Mouse (Mus musculus) embryonic facial prominence, embryonic 14.5 days (tissue): ENCODE results near the gene Lamtor1. TPM values are rescaled to one million over a fixed set of nuclear protein-coding genes. Genes with fewer than 3 reads are reported as not detected.
"Not testable (repeated sequence)": the region's sequence is repeated elsewhere in the genome, so short reads cannot be mapped to it uniquely, and the experiment has no call there.

Experiments used
- ATAC-seq: fragments of 200-750 bp; cut with Nextera tagmentation; 2 replicates; pipeline ENCODE4 v1.8.0; 2017; ENCODE audit warnings: low read depth, moderate number of reproducible peaks, moderate TSS enrichment
- DNase-seq: peaks from one replicate; pipeline ENCODE4 v3.0.0-alpha.2; 2015; ENCODE audit warnings: low spot score
- H3K27ac ChIP-seq: fragments of 300-500 bp; sonication (generic); replicated peaks from 2 replicates; pipeline ENCODE4 v1.5.1; 2014; ENCODE audit warnings: low read depth, mild to moderate bottlenecking, low read length, moderate library complexity
- H3K27me3 ChIP-seq: fragments of 300-500 bp; sonication (generic); replicated peaks from 2 replicates; pipeline ENCODE4 v1.6.1; 2014; ENCODE audit warnings: low read length; ENCODE audit not compliant: control insufficient read depth, insufficient read depth
- H3K36me3 ChIP-seq: fragments of 300-500 bp; sonication (generic); 2 replicates; pipeline ENCODE4 v1.6.1; 2014; ENCODE audit warnings: low read length, mixed read lengths; ENCODE audit not compliant: control insufficient read depth, insufficient read depth
- H3K4me1 ChIP-seq: fragments of 300-500 bp; sonication (generic); 2 replicates; pipeline ENCODE4 v1.6.1; 2014; ENCODE audit warnings: antibody characterized with exemption, low read length; ENCODE audit not compliant: control insufficient read depth, insufficient read depth
- H3K4me2 ChIP-seq: fragments of 300-500 bp; sonication (generic); 2 replicates; pipeline ENCODE4 v1.6.1; 2014; ENCODE audit warnings: low read depth, mild to moderate bottlenecking, low read length, moderate library complexity, mixed read lengths
- H3K4me3 ChIP-seq: fragments of 300-500 bp; sonication (generic); 2 replicates; pipeline ENCODE4 v1.5.1; 2014; ENCODE audit warnings: low read depth, mild to moderate bottlenecking, low read length
- H3K9ac ChIP-seq: fragments of 300-500 bp; sonication (generic); 2 replicates; pipeline ENCODE4 v1.6.1; 2014; ENCODE audit warnings: low read depth, mild to moderate bottlenecking, low read length, moderate library complexity, mixed read lengths
- H3K9me3 ChIP-seq: fragments of 300-500 bp; sonication (generic); 2 replicates; pipeline ENCODE4 v1.6.1; 2016; ENCODE audit warnings: low read length; ENCODE audit not compliant: control insufficient read depth
- WGBS: fragments of 180-500 bp; shearing (Covaris S2); extraction: QIAGEN DNeasy Blood & Tissue Kit; methylation state at CpG from one replicate; pipeline ENCODE4 v1.1.7; 2014; 5-methylcytosine and 5-hydroxymethylcytosine counted together
- polyA plus RNA-seq: library from polyadenylated mRNA; unstranded; fragments of >200 nt; fragmentation: Nextera tagmentation; extraction: Ambion mirVana; gene quantifications from 2 replicates; pipeline ENCODE4 v1.2.1, GENCODE M21; 2014

Lamtor1 gene
- polyA plus RNA-seq, 1 experiment from 2014 or later: 147 TPM

DNA sequence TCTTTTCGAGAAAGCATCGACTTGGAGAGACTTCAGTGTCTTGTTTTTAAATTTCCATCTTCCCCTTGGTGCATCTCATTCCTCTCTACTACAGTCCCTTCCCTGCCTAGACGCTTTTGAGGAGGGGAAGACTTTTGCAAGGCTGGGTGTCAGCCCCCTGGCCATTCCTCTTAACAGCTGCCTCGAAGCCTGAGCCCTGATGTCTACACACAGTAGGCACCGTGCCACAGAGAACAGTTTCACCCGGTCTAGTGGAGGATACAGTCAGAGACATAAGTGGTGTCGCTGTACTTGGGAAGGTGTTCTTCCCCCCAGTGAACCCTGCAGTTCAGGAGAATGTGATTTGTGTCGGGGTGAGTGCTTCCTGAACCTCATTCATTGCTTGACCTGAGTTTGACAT is 992 bp downstream of the Lamtor1 start:
- no peaks in the 10 kb centered on the region for H3K27me3 ChIP-seq
- peak overlapping the region; percentile 77 for H3K4me2 ChIP-seq
- peak overlapping the region; percentile 72 for H3K4me3 ChIP-seq
- H3K9ac ChIP-seq: peak overlapping the region; percentile 91
- no peak for ATAC-seq
- H3K36me3 ChIP-seq: peaks cover 25% of the 10 kb centered on the region
- no peaks in the 10 kb centered on the region for H3K9me3 ChIP-seq
- H3K27ac ChIP-seq: no peak overlapping the region
- peaks cover 8% of the 10 kb centered on the region for H3K4me1 ChIP-seq
- WGBS: 73% methylated on average over 8 of the region's 8 CpGs
- no peak for DNase-seq

DNA sequence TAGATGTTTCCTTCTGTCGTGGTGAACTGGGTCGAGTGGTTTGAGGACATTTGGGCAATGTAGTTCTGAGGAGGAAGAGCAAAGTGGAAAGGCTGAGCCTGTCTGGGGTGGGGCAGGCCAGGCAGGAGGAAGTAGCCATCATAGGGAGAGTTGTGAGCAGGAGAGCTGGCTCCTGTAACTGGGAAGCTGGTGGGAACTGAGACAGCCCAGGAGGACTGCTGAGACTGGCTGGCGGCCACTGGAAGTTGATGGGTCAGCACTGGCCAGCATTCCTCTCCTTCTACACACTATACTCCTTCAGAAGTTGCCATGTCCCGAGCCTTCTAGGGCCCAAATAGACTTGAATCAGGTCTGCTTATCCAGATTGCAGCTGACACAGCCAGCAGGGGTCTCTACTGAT is 2.7 kb downstream of the Lamtor1 start:
- Histone ChIP-seq H3K4me1 (peaks cover 8% of the 10 kb centered on the region), H3K4me3 (no peak overlapping the region), H3K36me3 (peaks cover 42% of the 10 kb centered on the region), H3K9me3 (no peaks in the 10 kb centered on the region), H3K9ac (peak overlapping the region; percentile 32; the same call in 1 of the 2 replicates), H3K27ac (no peak overlapping the region), H3K27me3 (no peaks in the 10 kb centered on the region), H3K4me2 (no peak overlapping the region)
- no peak for ATAC-seq
- DNase-seq: no peak
- WGBS: 83% methylated on average over 4 of the region's 4 CpGs

GRCm38 (mm10) chr7:101910138-101910537 is 4.4 kb downstream of the Lamtor1 start:
- peaks cover 6% of the 10 kb centered on the region for H3K4me1 ChIP-seq
- DNase-seq (no peak), ATAC-seq (no peak)
- H3K4me2 ChIP-seq: no peak overlapping the region
- WGBS: 79% methylated on average over 4 of the region's 4 CpGs
- H3K27ac ChIP-seq: no peak overlapping the region
- peaks cover 57% of the 10 kb centered on the region for H3K36me3 ChIP-seq
- no peaks in the 10 kb centered on the region for H3K27me3 ChIP-seq
- H3K9me3 ChIP-seq: no peaks in the 10 kb centered on the region
- no peak overlapping the region for H3K4me3 ChIP-seq
- H3K9ac ChIP-seq: no peak overlapping the region

GRCm38 (mm10) chr7:101911982-101912381 is 6.3 kb downstream of the Lamtor1 start:
- peaks cover 57% of the 10 kb centered on the region for H3K36me3 ChIP-seq
- no peak for ATAC-seq

DNA sequence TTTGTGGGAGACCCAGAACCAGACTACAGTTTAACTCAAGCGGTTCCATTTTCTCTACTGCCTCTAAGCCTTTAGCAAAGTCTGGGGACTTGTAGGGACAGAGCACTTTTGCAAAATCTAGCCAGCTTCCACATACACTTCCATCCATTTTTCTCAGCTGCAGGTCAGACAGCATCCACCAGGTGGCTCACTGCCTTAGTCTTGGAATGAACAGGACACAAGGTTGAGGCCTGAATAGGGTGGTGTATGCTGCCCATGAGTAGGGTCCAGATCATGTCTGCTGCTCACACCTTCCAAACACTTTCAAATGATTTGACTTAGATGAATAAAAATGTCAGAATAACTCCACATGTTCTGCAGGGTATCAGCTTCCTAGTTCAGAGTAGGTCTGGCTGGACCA is 12.4 kb downstream of the Lamtor1 start:
- peak overlapping the region; percentile 30; the same call in 1 of the 2 replicates for H3K9ac ChIP-seq
- H3K4me2 ChIP-seq: no peak overlapping the region
- no peak overlapping the region for H3K4me3 ChIP-seq
- no peaks in the 10 kb centered on the region for H3K4me1 ChIP-seq
- DNase-seq: peak; percentile 69
- peaks cover 18% of the 10 kb centered on the region for H3K36me3 ChIP-seq
- no peaks in the 10 kb centered on the region for H3K9me3 ChIP-seq
- no peak overlapping the region for H3K27ac ChIP-seq
- WGBS: 20% methylated on average over 1 of the region's 1 CpGs
- H3K27me3 ChIP-seq: no peaks in the 10 kb centered on the region
- ATAC-seq: peak; percentile 82

More at GRCm38 (mm10) chr7:101911982-101912381, 6.3 kb downstream of the Lamtor1 start:
- H3K27ac ChIP-seq: no peak overlapping the region
- no peaks in the 10 kb centered on the region for H3K9me3 ChIP-seq
- H3K4me1 ChIP-seq: no peaks in the 10 kb centered on the region
- no peak overlapping the region for H3K9ac ChIP-seq
- no peaks in the 10 kb centered on the region for H3K27me3 ChIP-seq
- DNase-seq: no peak
- H3K4me2 ChIP-seq: no peak overlapping the region
- H3K4me3 ChIP-seq: no peak overlapping the region
- 61% methylated on average over 3 of the region's 3 CpGs for WGBS

- H3K4me1 ChIP-seq, DNase-seq, H3K4me2 ChIP-seq, H3K36me3 ChIP-seq, H3K27ac ChIP-seq, H3K4me3 ChIP-seq, H3K9me3 ChIP-seq, H3K27me3 ChIP-seq, H3K9ac ChIP-seq, ATAC-seq: not testable (repeated sequence)
Measured at GRCm38 (mm10) chr7:101925892-101926291, 20.2 kb downstream of the Lamtor1 start.

DNA sequence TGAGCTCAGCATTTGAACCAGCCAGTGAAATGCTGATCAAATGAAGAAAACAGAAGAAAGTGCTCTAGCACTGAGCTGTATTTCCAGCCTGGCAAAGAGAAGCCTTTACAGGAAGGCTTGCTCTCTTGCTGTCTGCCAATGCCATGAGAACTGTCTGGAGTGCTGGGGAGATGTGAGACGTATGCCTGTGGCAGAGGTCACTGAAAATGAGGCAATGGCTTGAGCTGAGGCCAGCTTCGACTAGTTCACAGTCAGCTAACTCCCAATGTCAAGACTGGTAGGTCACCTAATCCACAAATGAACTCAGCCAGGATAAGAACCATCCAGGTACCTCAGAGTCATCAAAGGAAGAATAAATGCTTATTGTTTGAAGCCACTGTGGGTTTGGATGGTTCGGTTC is 22.4 kb downstream of the Lamtor1 start:
- Histone ChIP-seq H3K27me3 (no peaks in the 10 kb centered on the region), H3K36me3 (no peaks in the 10 kb centered on the region), H3K9ac (no peak overlapping the region), H3K9me3 (no peaks in the 10 kb centered on the region), H3K27ac (no peak overlapping the region), H3K4me2 (no peak overlapping the region), H3K4me3 (no peak overlapping the region), H3K4me1 (no peaks in the 10 kb centered on the region)
- WGBS: 73% methylated on average over 3 of the region's 3 CpGs
- DNase-seq: no peak
- ATAC-seq: no peak

DNA sequence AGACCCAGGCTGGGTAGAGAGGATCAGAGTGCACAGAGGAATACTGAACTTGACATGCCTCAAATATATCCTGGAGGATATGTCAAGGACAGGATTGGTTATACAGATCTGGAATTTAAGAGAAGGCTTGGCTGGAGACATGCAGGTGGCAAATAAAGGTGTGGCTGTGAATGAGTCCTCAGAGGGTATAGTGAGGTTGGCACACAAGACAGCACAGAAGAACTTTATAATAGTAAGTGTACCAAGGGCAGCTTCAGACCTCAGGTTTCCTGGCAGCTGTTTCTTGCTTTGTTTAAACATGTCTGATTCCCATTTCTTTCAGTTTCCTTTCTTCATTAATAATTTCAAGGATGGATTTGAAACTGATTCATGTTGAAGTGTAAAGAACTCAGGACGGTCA is 26.8 kb downstream of the Lamtor1 start:
- H3K4me2 ChIP-seq: peak overlapping the region; percentile 74
- H3K4me1 ChIP-seq: peaks cover 4% of the 10 kb centered on the region; the same call in 1 of the 2 replicates
- H3K36me3 ChIP-seq: no peaks in the 10 kb centered on the region
- peak overlapping the region; percentile 90 for H3K4me3 ChIP-seq
- H3K9me3 ChIP-seq: no peaks in the 10 kb centered on the region
- 77% methylated on average over 1 of the region's 1 CpGs for WGBS
- no peak for DNase-seq
- H3K9ac ChIP-seq: no peak overlapping the region
- H3K27ac ChIP-seq: no peak overlapping the region
- ATAC-seq: no peak
- H3K27me3 ChIP-seq: no peaks in the 10 kb centered on the region

DNA sequence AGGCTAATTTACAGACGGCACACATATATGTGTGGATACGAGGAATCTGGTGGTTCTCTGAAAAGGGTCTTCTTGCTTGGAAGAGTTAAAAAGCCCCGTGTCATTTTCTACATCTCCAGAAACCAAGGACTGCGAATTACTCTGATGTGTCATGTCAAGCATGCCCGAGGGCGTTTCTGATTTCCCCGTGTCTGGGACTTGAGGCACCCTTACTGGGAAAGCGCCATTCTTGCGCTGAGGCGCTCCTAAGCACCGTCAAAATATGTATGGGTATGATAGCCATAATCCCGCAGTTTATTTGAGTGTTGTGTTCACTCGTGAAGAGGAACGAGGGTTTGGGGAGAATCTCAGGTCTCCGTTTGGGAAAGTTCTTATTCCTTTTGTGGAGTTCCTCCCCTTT is 27.6 kb downstream of the Lamtor1 start:
- Histone ChIP-seq H3K27me3 (no peaks in the 10 kb centered on the region), H3K36me3 (no peaks in the 10 kb centered on the region), H3K4me2 (peak overlapping the region; percentile 74), H3K4me1 (peaks cover 4% of the 10 kb centered on the region; the same call in 1 of the 2 replicates), H3K4me3 (peak overlapping the region; percentile 90), H3K27ac (peak overlapping the region; percentile 79), H3K9me3 (no peaks in the 10 kb centered on the region), H3K9ac (peak overlapping the region; percentile 85)
- WGBS: 3% methylated on average over 15 of the region's 15 CpGs
- ATAC-seq: peak; percentile 42
- DNase-seq: peak; percentile 55
